Mouse (Mus musculus): ENCODE results near the gene Tarm1. TPM values are rescaled to one million over a fixed set of nuclear protein-coding genes. Genes with fewer than 3 reads are reported as not detected.

Gene Tarm1
- polyA plus RNA-seq, 1 experiment from 2014 or later, result not detected

DNA sequence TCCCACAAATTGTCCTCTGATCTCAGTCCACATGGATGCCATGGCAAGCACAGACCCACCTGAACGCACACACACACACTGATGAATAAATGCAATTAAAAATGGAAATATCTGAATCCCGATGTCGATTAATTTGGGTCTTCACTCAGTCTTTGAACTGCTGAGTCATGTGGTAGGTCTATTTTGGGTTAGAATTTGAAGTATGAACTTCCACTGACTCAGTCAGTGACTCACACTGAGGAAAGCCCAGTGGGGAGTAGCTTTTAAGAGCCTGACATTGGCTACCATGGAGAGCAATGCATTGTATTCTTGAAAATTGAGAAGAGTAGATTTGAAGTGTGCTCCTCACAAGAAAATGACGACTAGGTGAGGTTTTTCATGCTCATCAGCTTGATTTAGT lies 55.4 kb downstream of the Tarm1 start:
- Histone ChIP-seq H3K27me3 (replicated peaks; ENCODE audit: control insufficient read depth, insufficient read depth, low read length) (no peaks in the 10 kb centered on the region), H3K9ac (ENCODE audit: low read length) (no peak overlapping the region), H3K4me1 (ENCODE audit: control insufficient read depth, insufficient read depth, low read length) (no peaks in the 10 kb centered on the region), H3K36me3 (ENCODE audit: control insufficient read depth, insufficient read depth, low read length) (no peaks in the 10 kb centered on the region), H3K27ac (ENCODE audit: low read depth, low read length) (no peak overlapping the region), H3K9me3 (replicated peaks; ENCODE audit: control insufficient read depth, low read length) (no peaks in the 10 kb centered on the region), H3K4me3 (ENCODE audit: low read depth, low read length) (no peak overlapping the region), H3K4me2 (ENCODE audit: low read length) (no peak overlapping the region)
- ATAC-seq (no peak), DNase-seq (ENCODE audit: low spot score) (no peak)
- WGBS, result 74% methylated on average over 4 of the region's 4 CpGs

DNA sequence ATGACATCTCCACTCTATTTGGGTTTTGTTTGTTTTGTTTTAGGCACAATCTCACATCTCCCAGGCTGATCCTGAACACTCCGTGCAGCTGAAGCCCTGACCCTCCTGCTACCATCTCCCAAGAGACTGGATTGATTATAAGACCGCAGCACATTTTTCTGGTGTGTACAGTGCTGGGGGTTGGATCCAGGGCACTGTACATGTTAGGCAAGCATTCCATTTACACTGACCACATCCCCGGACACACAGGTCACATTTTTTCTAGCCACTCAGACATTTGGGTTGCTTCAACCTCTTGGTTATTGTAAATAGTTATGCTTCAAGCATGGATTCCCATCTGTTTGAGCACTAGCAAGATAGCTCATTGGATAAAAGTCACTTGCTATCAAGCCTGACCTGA lies 55.8 kb downstream of the Tarm1 start:
- no peak for ATAC-seq
- 95% methylated on average over 3 of the region's 3 CpGs for WGBS
- no peak overlapping the region for H3K27ac ChIP-seq (ENCODE audit: low read depth, low read length)
- no peak for DNase-seq (ENCODE audit: low spot score)
- H3K27me3 ChIP-seq (replicated peaks; ENCODE audit: control insufficient read depth, insufficient read depth, low read length), result no peaks in the 10 kb centered on the region
- no peaks in the 10 kb centered on the region for H3K36me3 ChIP-seq (ENCODE audit: control insufficient read depth, insufficient read depth, low read length)
- H3K9me3 ChIP-seq (replicated peaks; ENCODE audit: control insufficient read depth, low read length), result no peaks in the 10 kb centered on the region
- H3K4me2 ChIP-seq (ENCODE audit: low read length), result no peak overlapping the region
- H3K9ac ChIP-seq (ENCODE audit: low read length), result no peak overlapping the region
- H3K4me3 ChIP-seq (ENCODE audit: low read depth, low read length), result no peak overlapping the region
- no peaks in the 10 kb centered on the region for H3K4me1 ChIP-seq (ENCODE audit: control insufficient read depth, insufficient read depth, low read length)

DNA sequence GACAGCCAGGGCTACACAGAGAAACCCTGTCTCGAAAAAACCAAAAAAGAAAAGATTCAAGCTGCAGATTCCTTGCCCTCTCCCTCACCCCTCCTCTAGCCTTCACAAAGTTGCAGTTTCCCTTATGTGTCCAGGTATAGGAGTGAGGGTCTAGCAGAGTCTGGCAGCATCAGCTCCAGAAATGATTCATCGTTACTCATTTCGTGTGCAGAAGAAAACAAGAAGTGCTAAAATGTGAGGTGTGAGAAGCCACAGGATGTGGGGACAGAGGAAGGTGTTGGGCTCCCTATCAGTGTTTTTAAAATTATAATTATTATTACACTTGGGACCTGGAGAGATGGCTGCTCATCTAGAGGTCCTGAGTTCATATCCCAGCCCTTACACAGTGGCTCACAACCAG lies 57.7 kb downstream of the Tarm1 start:
- 77% methylated on average over 3 of the region's 3 CpGs for WGBS
- Histone ChIP-seq H3K9ac (ENCODE audit: low read length) (no peak overlapping the region), H3K27ac (ENCODE audit: low read depth, low read length) (no peak overlapping the region)

DNA sequence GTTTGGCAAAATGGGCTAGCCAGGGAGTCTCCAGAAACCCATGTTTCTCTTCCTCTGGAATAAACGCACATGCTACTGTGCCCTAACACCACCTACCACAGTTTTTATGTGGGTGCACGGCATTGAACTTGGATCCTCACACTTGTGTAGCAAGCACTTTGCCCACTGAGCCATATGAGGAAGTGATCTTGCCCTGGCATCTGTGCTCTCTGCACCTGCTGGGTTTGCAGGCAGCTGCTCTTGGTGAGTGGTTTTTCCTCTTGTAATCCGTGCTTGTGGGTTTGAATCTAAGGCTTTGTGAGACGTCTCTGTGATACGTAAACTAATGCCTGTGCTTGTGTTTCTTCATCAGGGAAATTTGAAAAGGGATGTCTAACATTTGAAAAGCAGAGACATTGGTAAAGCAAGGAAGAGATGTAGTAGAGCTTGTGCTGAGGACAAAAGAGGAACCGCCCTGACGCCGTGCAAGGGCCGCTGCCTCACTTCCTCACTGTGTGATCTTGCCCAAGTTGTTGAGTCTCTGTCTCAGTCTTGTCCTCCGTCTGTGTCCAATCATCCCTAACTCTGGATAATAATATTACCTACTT lies 59.9 kb downstream of the Tarm1 start:
- Histone ChIP-seq H3K27ac (ENCODE audit: low read depth, low read length) (no peak overlapping the region), H3K4me2 (ENCODE audit: low read length) (no peak overlapping the region), H3K9me3 (replicated peaks; ENCODE audit: control insufficient read depth, low read length) (no peaks in the 10 kb centered on the region), H3K27me3 (replicated peaks; ENCODE audit: control insufficient read depth, insufficient read depth, low read length) (no peaks in the 10 kb centered on the region), H3K9ac (ENCODE audit: low read length) (no peak overlapping the region), H3K4me1 (ENCODE audit: control insufficient read depth, insufficient read depth, low read length) (no peaks in the 10 kb centered on the region), H3K4me3 (ENCODE audit: low read depth, low read length) (no peak overlapping the region), H3K36me3 (ENCODE audit: control insufficient read depth, insufficient read depth, low read length) (no peaks in the 10 kb centered on the region)
- 84% methylated on average over 10 of the region's 10 CpGs for WGBS
- no peak for ATAC-seq
- no peak for DNase-seq (ENCODE audit: low spot score)

More for the DNA sequence above, 57.7 kb downstream of the Tarm1 start:
- ATAC-seq (no peak), DNase-seq (ENCODE audit: low spot score) (no peak)
- no peaks in the 10 kb centered on the region for H3K9me3 ChIP-seq (replicated peaks; ENCODE audit: control insufficient read depth, low read length)
- H3K27me3 ChIP-seq (replicated peaks; ENCODE audit: control insufficient read depth, insufficient read depth, low read length), result no peaks in the 10 kb centered on the region
- no peaks in the 10 kb centered on the region for H3K4me1 ChIP-seq (ENCODE audit: control insufficient read depth, insufficient read depth, low read length)
- H3K36me3 ChIP-seq (ENCODE audit: control insufficient read depth, insufficient read depth, low read length), result no peaks in the 10 kb centered on the region
- H3K4me3 ChIP-seq (ENCODE audit: low read depth, low read length), result no peak overlapping the region
- H3K4me2 ChIP-seq (ENCODE audit: low read length), result no peak overlapping the region

DNA sequence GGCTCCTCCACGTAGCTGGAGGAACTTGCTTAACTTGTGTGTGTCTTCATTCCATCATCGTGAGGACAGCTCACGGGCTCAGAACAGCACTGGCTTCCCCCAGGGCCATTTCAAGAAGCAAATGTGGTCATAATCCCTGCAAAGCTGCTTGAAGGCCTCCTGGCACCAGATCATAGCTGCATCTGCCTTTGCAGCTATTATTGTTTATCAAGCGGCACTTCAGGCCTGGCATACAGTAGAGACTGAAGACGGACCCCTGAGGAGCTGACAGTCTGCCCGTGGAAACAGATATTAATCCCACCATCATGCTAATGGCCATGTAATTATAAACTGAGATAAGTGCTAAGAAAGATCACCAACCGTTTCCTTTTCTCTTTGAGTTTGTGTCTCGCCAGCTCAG lies 61.9 kb downstream of the Tarm1 start:
- no peaks in the 10 kb centered on the region for H3K36me3 ChIP-seq (ENCODE audit: control insufficient read depth, insufficient read depth, low read length)
- peak; percentile 32 for DNase-seq (ENCODE audit: low spot score)
- no peaks in the 10 kb centered on the region for H3K27me3 ChIP-seq (replicated peaks; ENCODE audit: control insufficient read depth, insufficient read depth, low read length)
- no peak for ATAC-seq
- H3K4me3 ChIP-seq (ENCODE audit: low read depth, low read length), result no peak overlapping the region
- H3K4me1 ChIP-seq (ENCODE audit: control insufficient read depth, insufficient read depth, low read length), result no peaks in the 10 kb centered on the region
- no peaks in the 10 kb centered on the region for H3K9me3 ChIP-seq (replicated peaks; ENCODE audit: control insufficient read depth, low read length)
- H3K27ac ChIP-seq (ENCODE audit: low read depth, low read length), result no peak overlapping the region
- no peak overlapping the region for H3K4me2 ChIP-seq (ENCODE audit: low read length)
- no peak overlapping the region for H3K9ac ChIP-seq (ENCODE audit: low read length)
- WGBS, result 52% methylated on average over 8 of the region's 8 CpGs

DNA sequence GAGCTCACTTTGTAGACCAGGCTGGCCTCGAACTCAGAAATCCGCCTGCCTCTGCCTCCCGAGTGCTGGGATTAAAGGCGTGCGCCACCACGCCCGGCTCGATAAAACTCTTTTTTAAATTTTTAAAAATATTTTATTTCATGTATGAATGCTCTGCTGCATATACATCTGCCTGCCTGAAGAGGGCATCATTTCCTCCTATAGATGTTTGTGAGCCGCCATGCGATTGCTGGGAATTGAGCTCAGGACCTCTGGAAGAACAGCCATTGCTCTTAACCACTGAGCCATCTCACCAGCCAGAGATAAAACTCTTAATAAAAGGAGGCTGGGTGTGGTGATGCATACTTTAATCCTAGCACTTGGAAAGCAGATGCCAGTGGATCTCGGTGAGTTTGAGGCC lies 62.4 kb downstream of the Tarm1 start:
- no peak overlapping the region for H3K27ac ChIP-seq (ENCODE audit: low read depth, low read length)
- H3K36me3 ChIP-seq (ENCODE audit: control insufficient read depth, insufficient read depth, low read length), result no peaks in the 10 kb centered on the region
- H3K4me2 ChIP-seq (ENCODE audit: low read length), result no peak overlapping the region
- no peak overlapping the region for H3K4me3 ChIP-seq (ENCODE audit: low read depth, low read length)
- WGBS, result 89% methylated on average over 11 of the region's 11 CpGs
- no peaks in the 10 kb centered on the region for H3K27me3 ChIP-seq (replicated peaks; ENCODE audit: control insufficient read depth, insufficient read depth, low read length)
- no peaks in the 10 kb centered on the region for H3K4me1 ChIP-seq (ENCODE audit: control insufficient read depth, insufficient read depth, low read length)
- ATAC-seq (no peak), DNase-seq (ENCODE audit: low spot score) (no peak)
- H3K9me3 ChIP-seq (replicated peaks; ENCODE audit: control insufficient read depth, low read length), result no peaks in the 10 kb centered on the region
- no peak overlapping the region for H3K9ac ChIP-seq (ENCODE audit: low read length)

DNA sequence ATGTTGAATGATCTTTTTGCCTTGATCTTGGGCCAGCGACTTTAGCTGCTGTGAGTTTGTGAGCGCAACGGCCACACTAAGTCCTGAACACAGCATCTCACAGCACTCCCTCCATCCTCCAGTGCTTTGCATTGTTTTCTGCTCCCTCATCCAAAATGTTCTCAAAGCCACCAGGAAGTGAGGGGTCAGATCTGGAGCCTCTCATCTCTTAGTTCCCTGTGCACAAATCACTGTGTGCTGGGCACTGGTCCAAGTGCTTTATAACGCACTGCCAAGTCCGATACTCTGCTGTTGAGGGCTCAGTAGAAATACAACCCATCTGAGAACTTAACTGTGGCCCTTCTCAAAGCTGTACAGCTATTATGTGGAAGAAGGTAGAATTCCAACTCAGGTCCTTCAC lies 64.5 kb downstream of the Tarm1 start:
- no peak overlapping the region for H3K4me3 ChIP-seq (ENCODE audit: low read depth, low read length)
- H3K27me3 ChIP-seq (replicated peaks; ENCODE audit: control insufficient read depth, insufficient read depth, low read length), result no peaks in the 10 kb centered on the region
- ATAC-seq (no peak), DNase-seq (ENCODE audit: low spot score) (peak; percentile 37)
- no peak overlapping the region for H3K27ac ChIP-seq (ENCODE audit: low read depth, low read length)
- no peak overlapping the region for H3K9ac ChIP-seq (ENCODE audit: low read length)
- no peak overlapping the region for H3K4me2 ChIP-seq (ENCODE audit: low read length)
- H3K4me1 ChIP-seq (ENCODE audit: control insufficient read depth, insufficient read depth, low read length), result no peaks in the 10 kb centered on the region
- WGBS, result 37% methylated on average over 5 of the region's 5 CpGs
- H3K9me3 ChIP-seq (replicated peaks; ENCODE audit: control insufficient read depth, low read length), result no peaks in the 10 kb centered on the region
- no peaks in the 10 kb centered on the region for H3K36me3 ChIP-seq (ENCODE audit: control insufficient read depth, insufficient read depth, low read length)

Other genes starting within 250 kb of the Tarm1 start
- 19.8 and 23.6 TPM in 2 replicates for gene Myadm, start 213.5 kb downstream of the Tarm1 start, polyA plus RNA-seq (2014; fragmentation: Nextera tagmentation; extraction: Ambion mirVana)
- gene Prkcg, start 213.4 kb downstream of the Tarm1 start, polyA plus RNA-seq (2014; fragmentation: Nextera tagmentation; extraction: Ambion mirVana), result 0.43 and 1.2 TPM in 2 replicates
- 3.3 and 3.8 TPM in 2 replicates for gene Cacng7, start 169.7 kb downstream of the Tarm1 start, polyA plus RNA-seq (2014; fragmentation: Nextera tagmentation; extraction: Ambion mirVana)
- 8.6 and 11.1 TPM in 2 replicates for gene Cacng8, start 111.9 kb downstream of the Tarm1 start, polyA plus RNA-seq (2014; fragmentation: Nextera tagmentation; extraction: Ambion mirVana)
- gene Cacng6, start 78.4 kb downstream of the Tarm1 start, polyA plus RNA-seq (2014; fragmentation: Nextera tagmentation; extraction: Ambion mirVana), result 0.09 TPM in 1 of 2 replicates, not detected in the other
- 0.13 and 0.23 TPM in 2 replicates for gene Oscar, start 113.5 kb upstream of the Tarm1 start, polyA plus RNA-seq (2014; fragmentation: Nextera tagmentation; extraction: Ambion mirVana)
- gene Ndufa3, start 114.7 kb upstream of the Tarm1 start, polyA plus RNA-seq (2014; fragmentation: Nextera tagmentation; extraction: Ambion mirVana), result 424 and 576 TPM in 2 replicates
- gene Tfpt, start 127.3 kb upstream of the Tarm1 start, polyA plus RNA-seq (2014; fragmentation: Nextera tagmentation; extraction: Ambion mirVana), result 31.3 and 34.8 TPM in 2 replicates
- gene Prpf31, start 127.4 kb upstream of the Tarm1 start, polyA plus RNA-seq (2014; fragmentation: Nextera tagmentation; extraction: Ambion mirVana), result 99.7 and 102 TPM in 2 replicates
- 40.5 and 44.2 TPM in 2 replicates for gene Cnot3, start 142.6 kb upstream of the Tarm1 start, polyA plus RNA-seq (2014; fragmentation: Nextera tagmentation; extraction: Ambion mirVana)
- gene Leng1, start 163.2 kb upstream of the Tarm1 start, polyA plus RNA-seq (2014; fragmentation: Nextera tagmentation; extraction: Ambion mirVana), result 10.2 and 12.3 TPM in 2 replicates
- 1.8 and 2.1 TPM in 2 replicates for gene Tmc4, start 174.9 kb upstream of the Tarm1 start, polyA plus RNA-seq (2014; fragmentation: Nextera tagmentation; extraction: Ambion mirVana)
- 233 TPM in 2 replicates for gene Tsen34, start 190.2 kb upstream of the Tarm1 start, polyA plus RNA-seq (2014; fragmentation: Nextera tagmentation; extraction: Ambion mirVana)
- 35.1 and 49.3 TPM in 2 replicates for gene Mboat7, start 190.9 kb upstream of the Tarm1 start, polyA plus RNA-seq (2014; fragmentation: Nextera tagmentation; extraction: Ambion mirVana)
- 1,006 and 1,170 TPM in 2 replicates for gene Rps9, start 201.4 kb upstream of the Tarm1 start, polyA plus RNA-seq (2014; fragmentation: Nextera tagmentation; extraction: Ambion mirVana)
- gene Pirb, start 217.8 kb upstream of the Tarm1 start, polyA plus RNA-seq (2014; fragmentation: Nextera tagmentation; extraction: Ambion mirVana), result 0.10 and 0.19 TPM in 2 replicates